Mouse (Mus musculus) ES-E14 (cell line): ENCODE results near the gene Ltbp1. TPM values are rescaled to one million over a fixed set of nuclear protein-coding genes. Genes with fewer than 3 reads are reported as not detected.

Source experiments
- DNase-seq: peaks from one replicate; pipeline ENCODE4 v3.0.0-alpha.2; 2013; ENCODE audit warnings: low read depth, low spot score
- H3K27ac ChIP-seq: 2 replicates; pipeline ENCODE4 v1.5.1; 2012; ENCODE audit warnings: low read depth, mild to moderate bottlenecking, low read length, moderate library complexity, mixed read lengths; ENCODE audit not compliant: poor library complexity, insufficient read depth, severe bottlenecking
- H3K36me3 ChIP-seq: 2 replicates; pipeline ENCODE4 v1.6.1; 2012; ENCODE audit warnings: mild to moderate bottlenecking, low read length, moderate library complexity, mixed read lengths; ENCODE audit not compliant: control insufficient read depth, poor library complexity, insufficient read depth, severe bottlenecking
- H3K4me1 ChIP-seq, 2 experiments: fragments of 150-350 bp in 1 of 2; sonication (generic) in 1 of 2; 2 replicates each; pipeline ENCODE4 v1.6.1; 2012; ENCODE audit warnings: low read length in 2 of 2, mild to moderate bottlenecking in 1 of 2, mixed read lengths in 1 of 2; ENCODE audit not compliant: control insufficient read depth in 2 of 2, insufficient read depth in 2 of 2, poor library complexity in 1 of 2
- H3K4me3 ChIP-seq, 2 experiments: fragments of 150-350 bp in 1 of 2; sonication (generic) in 1 of 2; 2 replicates each; pipeline ENCODE4 v1.5.1; 2012; ENCODE audit warnings: low read length in 2 of 2, low read depth in 1 of 2, mild to moderate bottlenecking in 1 of 2, mixed read lengths in 1 of 2; ENCODE audit not compliant: insufficient read depth in 1 of 2, poor library complexity in 1 of 2, severe bottlenecking in 1 of 2
- H3K9ac ChIP-seq: 2 replicates; pipeline ENCODE4 v1.6.1; 2012; ENCODE audit warnings: low read depth, mild to moderate bottlenecking, low read length, mixed read lengths; ENCODE audit not compliant: poor library complexity, insufficient read depth, severe bottlenecking
- H3K9me3 ChIP-seq: fragments of 150-350 bp; sonication (generic); 2 replicates; pipeline ENCODE4 v1.6.1; 2012; ENCODE audit warnings: low read depth, mild to moderate bottlenecking, low read length; ENCODE audit not compliant: control insufficient read depth, insufficient read depth
- CHD2 ChIP-seq: IDR thresholded peaks from 2 replicates; pipeline ENCODE4 v1.6.1; 2014; ENCODE audit warnings: mild to moderate bottlenecking, low read depth, low read length, inconsistent platforms
- HCFC1 ChIP-seq: IDR thresholded peaks from 2 replicates; pipeline ENCODE4 v1.6.1; 2012; ENCODE audit warnings: low read length, inconsistent platforms, borderline replicate concordance; ENCODE audit not compliant: insufficient read depth
- MAFK ChIP-seq: IDR thresholded peaks from 2 replicates; pipeline ENCODE4 v1.6.1; 2014; ENCODE audit warnings: mild to moderate bottlenecking, low read depth, low read length, inconsistent platforms; ENCODE audit not compliant: insufficient read depth
- ZC3H11A ChIP-seq: IDR thresholded peaks from 2 replicates; pipeline ENCODE4 v1.6.1; 2012; ENCODE audit warnings: low read depth, mild to moderate bottlenecking, inconsistent platforms, low read length, borderline replicate concordance
- ZNF384 ChIP-seq: IDR thresholded peaks from 2 replicates; pipeline ENCODE4 v1.6.1; 2012; ENCODE audit warnings: low read depth, low read length, inconsistent platforms
- in situ Hi-C, 2 experiments: fragments of 600-800 bp; cut with MboI; formaldehyde crosslinking; loops; one replicate each; pipeline ENCODE4 v1.15.1; 2025; ENCODE audit warnings: low sequenced_read_pairs in 2 of 2, inconsistent platforms in 1 of 2; ENCODE audit not compliant: unreplicated experiment in 2 of 2
- total RNA-seq: library from RNA; depleted of rRNA; stranded (reverse); fragments of 300-350 nt; gene quantifications from 2 replicates; pipeline ENCODE4 v1.2.3, GENCODE M21; 2012

The Ltbp1 gene
- total RNA-seq, 1 experiment = 25.2 TPM

DNA sequence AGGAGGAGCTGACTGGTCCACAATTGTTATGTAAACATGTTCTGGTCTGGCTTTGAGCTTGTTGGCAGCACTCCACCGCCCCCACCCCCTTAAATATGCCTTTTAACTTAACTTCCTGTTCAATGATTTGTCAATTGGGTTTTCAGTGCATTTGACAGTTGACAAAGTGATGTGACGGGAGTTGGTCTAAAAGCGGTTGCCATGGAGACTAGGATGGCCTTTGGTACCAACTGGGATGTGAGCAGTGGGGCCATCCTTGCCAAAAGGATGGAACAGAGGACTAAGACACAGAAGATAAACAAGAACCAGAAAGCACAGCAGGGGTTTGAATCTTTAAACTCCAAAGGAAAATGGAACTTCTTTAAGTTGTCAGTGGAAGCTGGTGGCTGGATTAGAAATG, 92.0 kb downstream of the Ltbp1 start:
- Histone ChIP-seq H3K36me3 (no peaks in the 10 kb centered on the region), H3K9me3 (no peaks in the 10 kb centered on the region), H3K9ac (no peak overlapping the region), H3K27ac (no peak overlapping the region), H3K4me1 (no peaks in the 10 kb centered on the region), H3K4me3 (no peak overlapping the region)
- in situ Hi-C loops = no loop called here
- TF ChIP-seq ZNF384 (no peak), ZC3H11A (no peak), MAFK (no peak)
- no peak for DNase-seq

DNA sequence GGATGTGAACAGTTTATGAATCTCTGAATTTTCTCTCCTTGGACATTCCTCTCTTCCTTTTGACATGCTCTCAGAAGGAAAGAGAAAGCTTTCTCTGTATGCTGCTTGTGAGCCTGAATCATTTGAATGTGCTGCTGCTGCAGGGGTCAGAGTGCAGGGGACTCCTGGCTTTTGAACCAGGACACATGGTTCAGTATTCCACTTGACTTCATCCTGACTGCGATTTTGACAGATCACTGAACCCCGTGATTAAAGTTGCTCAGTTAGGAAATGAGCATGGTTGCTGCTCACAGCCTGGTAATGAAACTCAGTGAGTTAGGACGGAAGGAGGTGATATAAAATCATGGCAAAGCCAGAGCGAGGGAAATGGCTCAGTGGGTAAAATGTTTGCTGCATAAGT, 95.8 kb downstream of the Ltbp1 start:
- Histone ChIP-seq H3K9ac (no peak overlapping the region), H3K4me1 (no peaks in the 10 kb centered on the region), H3K27ac (no peak overlapping the region), H3K9me3 (no peaks in the 10 kb centered on the region), H3K36me3 (no peaks in the 10 kb centered on the region), H3K4me3 (no peak overlapping the region)
- in situ Hi-C loops = no loop called here
- no peak for TF ChIP-seq MAFK
- no peak for TF ChIP-seq ZC3H11A
- TF ChIP-seq ZNF384 = no peak
- DNase-seq = no peak

DNA sequence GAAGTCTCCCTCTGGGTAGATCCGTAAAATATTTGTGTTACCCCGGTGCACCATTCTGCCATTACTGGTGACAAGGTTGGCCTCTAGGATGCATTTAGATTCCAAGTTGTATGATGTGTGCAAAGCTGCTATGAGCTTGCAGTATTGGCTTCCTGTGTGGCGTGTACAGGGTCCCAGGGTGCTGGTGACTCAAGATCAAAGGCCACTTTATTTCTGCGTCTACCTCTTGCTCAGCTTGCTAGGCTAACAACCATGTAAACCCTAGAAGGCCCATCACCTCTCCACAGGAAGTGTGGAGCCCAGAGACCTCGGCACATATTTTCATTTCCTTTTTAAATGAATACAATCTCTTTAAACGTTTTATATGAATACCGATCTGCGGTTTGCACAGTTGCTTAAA, 96.6 kb downstream of the Ltbp1 start:
- no peak overlapping the region for H3K9ac ChIP-seq
- no peak for DNase-seq
- in situ Hi-C loops = no loop called here
- no peaks in the 10 kb centered on the region for H3K36me3 ChIP-seq
- no peaks in the 10 kb centered on the region for H3K4me1 ChIP-seq
- TF ChIP-seq ZNF384 (no peak), ZC3H11A (no peak), HCFC1 (no peak), CHD2 (no peak), MAFK (no peak)
- H3K27ac ChIP-seq = no peak overlapping the region
- H3K4me3 ChIP-seq = no peak overlapping the region
- H3K9me3 ChIP-seq = no peaks in the 10 kb centered on the region

DNA sequence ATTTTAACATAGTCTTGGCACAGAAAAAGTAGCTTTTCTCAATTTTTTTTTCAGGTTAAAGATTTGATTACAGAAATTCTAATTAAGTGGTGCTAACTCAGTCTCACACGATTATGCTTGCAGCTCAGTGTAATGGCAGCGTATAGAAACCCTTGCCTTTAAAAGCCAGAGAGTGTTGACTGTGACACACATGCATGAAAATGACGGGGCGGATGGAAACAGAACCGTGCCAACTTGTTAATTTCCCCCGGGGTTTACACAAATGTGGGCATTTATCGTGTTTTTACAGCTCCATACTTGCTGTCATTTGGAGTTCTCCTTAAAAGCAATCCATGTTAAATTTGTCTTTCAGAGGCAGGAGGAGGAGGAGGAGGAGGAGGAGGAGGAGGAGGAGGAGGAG, 102.0 kb downstream of the Ltbp1 start:
- no peak for DNase-seq
- Histone ChIP-seq H3K9me3 (no peaks in the 10 kb centered on the region), H3K4me3 (no peak overlapping the region), H3K36me3 (no peaks in the 10 kb centered on the region), H3K4me1 (no peaks in the 10 kb centered on the region), H3K9ac (no peak overlapping the region), H3K27ac (no peak overlapping the region)
- in situ Hi-C loops = no loop called here
- TF ChIP-seq ZC3H11A (no peak), MAFK (no peak), CHD2 (no peak), ZNF384 (no peak), HCFC1 (no peak)

DNA sequence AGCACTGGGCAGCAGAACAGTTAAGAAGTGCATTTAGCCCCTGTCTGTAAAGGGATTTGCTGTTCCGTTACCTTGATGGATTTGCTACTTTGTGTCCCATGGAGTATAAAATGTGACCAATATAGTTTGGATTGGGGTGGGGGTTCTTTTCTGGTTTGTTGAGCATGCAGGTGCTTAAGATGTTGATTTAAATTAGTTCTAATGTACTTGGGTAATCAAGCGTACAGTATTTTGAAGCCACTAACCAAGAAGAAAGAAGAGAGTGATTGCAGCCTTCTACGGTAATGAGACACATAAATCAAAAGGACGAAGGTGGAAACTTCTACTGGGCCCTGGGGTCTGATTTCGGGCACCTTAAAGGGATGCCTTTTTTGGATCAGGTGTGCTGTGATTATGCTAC, 102.5 kb downstream of the Ltbp1 start:
- in situ Hi-C loops = no loop called here
- H3K9me3 ChIP-seq = no peaks in the 10 kb centered on the region
- no peak for DNase-seq

More for the DNA sequence above, 102.5 kb downstream of the Ltbp1 start:
- no peaks in the 10 kb centered on the region for H3K4me1 ChIP-seq
- H3K36me3 ChIP-seq = no peaks in the 10 kb centered on the region
- no peak overlapping the region for H3K9ac ChIP-seq
- TF ChIP-seq MAFK = no peak
- H3K4me3 ChIP-seq = no peak overlapping the region
- no peak overlapping the region for H3K27ac ChIP-seq
